Mouse (Mus musculus): ENCODE results near the gene Kcnmb3.

DNA sequence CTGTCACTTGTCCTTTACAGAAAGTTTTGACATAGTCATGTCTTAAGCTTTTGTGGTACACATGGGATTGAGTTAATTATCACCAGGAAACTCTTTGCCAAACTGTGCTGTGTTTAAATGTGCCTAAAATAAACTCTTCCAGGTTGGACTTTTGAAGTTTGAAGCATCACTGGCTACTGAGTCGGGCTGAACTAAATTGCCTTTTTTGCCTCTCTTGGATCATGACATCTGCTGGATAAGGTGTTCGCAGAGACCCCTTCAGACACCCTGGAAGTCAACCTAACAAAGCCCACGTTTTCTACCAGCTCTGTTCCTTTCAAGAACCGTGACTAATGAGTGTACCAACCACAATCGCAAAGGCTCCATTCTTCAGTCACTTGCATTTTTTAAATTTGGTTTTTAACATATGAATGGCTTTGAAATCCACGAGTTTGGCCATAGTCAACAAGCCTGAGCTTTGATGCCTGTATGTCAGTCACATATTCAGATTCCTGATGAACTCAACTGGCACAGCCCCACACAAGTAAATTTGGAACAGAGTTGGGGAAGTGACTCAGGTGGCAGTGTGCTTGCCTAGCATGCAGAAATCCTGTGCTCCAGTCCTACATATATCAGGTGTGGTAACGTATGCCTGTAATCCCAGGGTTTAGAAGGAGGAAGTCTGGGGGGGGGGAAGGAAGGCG, 3.2 kb upstream of the Kcnmb3 start:
- no peak for TF ChIP-seq CTCF (conservative IDR thresholded peaks at IDR 0.05; ENCODE audit: low read length)
- TF ChIP-seq POU5F1 (IDR thresholded peaks at IDR 0.05; ENCODE audit: borderline replicate concordance, low read length): no peak
